8 mouse cellular contexts compared by ENCODE assay signal in genomic region chr14:25371661-25372060, GRCm38 (mm10).
DNase-seq lines count a peak whose midpoint lies in the region; ATAC-seq and TF ChIP-seq lines count a peak whose summit lies in the region.

No protein-coding gene starts in this region.

- 45% methylated on average over 4 of the region's 4 CpGs for WGBS in embryonic facial prominence, embryonic 10.5 days
- 35% methylated on average over 4 of the region's 4 CpGs for WGBS in limb, embryonic 15.5 days
- 40% methylated on average over 4 of the region's 4 CpGs for WGBS in stomach, postnatal 0 days

- TF ChIP-seq EP300 in stomach, postnatal 0 days (optimal IDR thresholded peaks at IDR 0.05): no peak

- no peaks in the 10 kb centered on the region for H3K36me3 ChIP-seq in megakaryocyte, embryonic 14.5 days (replicated peaks; ENCODE audit: low read length)
- peaks cover 8% of the 10 kb centered on the region; the same call in 1 of the 2 replicates for H3K36me3 ChIP-seq in embryonic facial prominence, embryonic 10.5 days (replicated peaks)
- H3K36me3 ChIP-seq in limb, embryonic 15.5 days: no peaks in the 10 kb centered on the region
- H3K36me3 ChIP-seq in stomach, postnatal 0 days (ENCODE audit: control insufficient read depth, insufficient read depth, low read length): no peaks in the 10 kb centered on the region

- peaks cover 40% of the 10 kb centered on the region for H3K4me1 ChIP-seq in megakaryocyte, embryonic 14.5 days
- peaks cover 28% of the 10 kb centered on the region for H3K4me1 ChIP-seq in embryonic facial prominence, embryonic 10.5 days
- H3K4me1 ChIP-seq in limb, embryonic 15.5 days: peaks cover 45% of the 10 kb centered on the region
- H3K4me1 ChIP-seq in stomach, postnatal 0 days (replicated peaks; ENCODE audit: control insufficient read depth, insufficient read depth): no peaks in the 10 kb centered on the region

- peaks cover 13% of the 10 kb centered on the region for H3K9me3 ChIP-seq in megakaryocyte, embryonic 14.5 days
- peaks cover 5% of the 10 kb centered on the region; the same call in 1 of the 2 replicates for H3K9me3 ChIP-seq in embryonic facial prominence, embryonic 10.5 days
- no peaks in the 10 kb centered on the region for H3K9me3 ChIP-seq in limb, embryonic 15.5 days
- H3K9me3 ChIP-seq in stomach, postnatal 0 days (ENCODE audit: control insufficient read depth, low read length): no peaks in the 10 kb centered on the region

- no peak overlapping the region for H3K4me2 ChIP-seq in limb, embryonic 15.5 days
- H3K4me2 ChIP-seq in stomach, postnatal 0 days (replicated peaks; ENCODE audit: low read depth): no peak overlapping the region

- H3K27me3 ChIP-seq in megakaryocyte, embryonic 14.5 days (replicated peaks): peaks cover 26% of the 10 kb centered on the region
- no peaks in the 10 kb centered on the region for H3K27me3 ChIP-seq in embryonic facial prominence, embryonic 10.5 days (replicated peaks; ENCODE audit: low read depth, poor library complexity, severe bottlenecking)
- no peaks in the 10 kb centered on the region for H3K27me3 ChIP-seq in limb, embryonic 15.5 days
- H3K27me3 ChIP-seq in stomach, postnatal 0 days (ENCODE audit: control insufficient read depth, insufficient read depth, low read length): no peaks in the 10 kb centered on the region

- DNase-seq in embryonic facial prominence, embryonic 10.5 days (ENCODE audit: low spot score): peak; percentile 55
- DNase-seq in heart, adult 9 months (ENCODE audit: low spot score in 2 of 2): peak; percentile 57 to 60
- peak; percentile 38 for DNase-seq in kidney, adult 9 months
- DNase-seq in stomach, postnatal 0 days (ENCODE audit: low spot score): peak; percentile 64
- DNase-seq in natural killer cell, adult 2 months (ENCODE audit: low spot score in 2 of 2): no peak

- H3K9ac ChIP-seq in limb, embryonic 15.5 days: no peak overlapping the region
- peak overlapping the region; percentile 35 for H3K9ac ChIP-seq in stomach, postnatal 0 days (ENCODE audit: low read length)

- H3K4me3 ChIP-seq in megakaryocyte, embryonic 14.5 days (replicated peaks): peak overlapping the region; percentile 8
- no peak overlapping the region for H3K4me3 ChIP-seq in embryonic facial prominence, embryonic 10.5 days
- H3K4me3 ChIP-seq in limb, embryonic 15.5 days: no peak overlapping the region
- H3K4me3 ChIP-seq in stomach, postnatal 0 days (ENCODE audit: low read depth, low read length): no peak overlapping the region

- TF ChIP-seq CTCF in stomach, postnatal 0 days (IDR thresholded peaks at IDR 0.05; ENCODE audit: low read depth): no peak

- peak overlapping the region; percentile 77 for H3K27ac ChIP-seq in embryonic facial prominence, embryonic 10.5 days (replicated peaks)
- peak overlapping the region; percentile 63 for H3K27ac ChIP-seq in limb, embryonic 15.5 days
- no peak overlapping the region for H3K27ac ChIP-seq in stomach, postnatal 0 days (replicated peaks)

- no peak for ATAC-seq in megakaryocyte, adult 5-6 weeks (ENCODE audit: poor library complexity, severe bottlenecking)
- ATAC-seq in limb, embryonic 15.5 days (ENCODE audit: insufficient number of reproducible peaks, low FRiP score, low TSS enrichment, low read depth): peak; percentile 68
- ATAC-seq in stomach, postnatal 0 days (ENCODE audit: low FRiP score, low TSS enrichment): peak; percentile 76

Comparison
In these comparisons a context has a peak if more than half of its experiments do, and no peak if none do; other contexts are left out.
1. DNase-seq: peak in embryonic facial prominence, embryonic 10.5 days (single experiment), heart, adult 9 months (2 of 2), kidney, adult 9 months (single experiment) and stomach, postnatal 0 days (single experiment); none in natural killer cell, adult 2 months (0 of 2).